Mouse (Mus musculus) layer of hippocampus, postnatal 36 days (tissue): ENCODE measurements around the gene Golph3l. TPM values are rescaled to one million over a fixed set of nuclear protein-coding genes. Genes with fewer than 3 reads are reported as not detected.
"Not testable (repeated sequence)": the region's sequence is repeated elsewhere in the genome, so short reads cannot be mapped to it uniquely, and the experiment has no call there.

Source experiments
- DNase-seq, 2 experiments: peaks; one replicate each; pipeline ENCODE4 v3.0.0; 2022
- total RNA-seq, 2 experiments: library from RNA; stranded (reverse); gene quantifications; 2 replicates each; pipeline ENCODE4 v1.2.3; 2021

Golph3l gene
- total RNA-seq, 2 experiments from 2014 or later: 26.3 to 26.4 TPM

DNA sequence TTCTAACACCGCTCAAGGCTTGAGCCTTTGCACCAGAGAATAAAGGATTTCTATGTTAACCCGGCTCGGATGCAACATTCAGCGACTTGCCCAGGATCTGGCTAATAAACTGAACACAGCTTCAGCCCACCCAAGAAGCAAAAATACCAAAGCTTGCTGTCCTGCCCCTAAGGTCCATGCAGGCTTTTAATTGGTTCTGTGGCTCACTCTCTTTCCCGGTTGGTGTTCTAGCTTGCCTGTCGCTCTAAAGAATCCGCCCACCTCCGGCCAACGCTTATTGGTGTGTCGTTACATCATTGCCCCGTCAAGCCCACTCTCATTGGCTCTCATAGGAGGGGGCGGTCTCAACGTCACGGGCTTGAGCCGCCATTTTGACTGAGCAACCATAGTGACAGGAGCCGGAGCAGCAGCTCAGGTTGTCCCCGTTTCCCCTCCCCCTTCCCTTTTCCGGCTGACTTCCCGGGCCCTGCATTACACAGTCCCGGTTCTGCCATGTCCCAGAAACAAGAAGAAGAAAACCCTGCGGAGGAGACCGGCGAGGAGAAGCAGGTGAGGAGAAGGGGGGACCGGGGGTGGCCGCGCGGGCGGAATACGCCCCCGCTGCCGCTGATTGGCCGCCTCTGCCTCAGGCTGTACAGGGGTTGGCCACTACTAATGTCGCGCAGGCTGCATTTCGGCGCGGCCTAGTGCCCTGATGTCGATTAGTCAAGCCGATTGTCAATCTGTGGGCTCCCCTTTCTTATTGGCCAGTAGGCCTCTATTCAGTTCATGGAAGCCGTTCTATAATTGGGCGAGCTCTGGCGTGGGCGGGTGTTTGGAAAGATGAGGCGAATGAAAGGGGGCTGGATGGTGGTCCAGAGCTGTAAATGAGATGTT, 36.1 kb downstream of the Golph3l start, which contains the start of gene Ensa:
Gene Ensa, plus strand, starts transcription at position 366 of the 876 bp plus-strand sequence.
- DNase-seq: peak; percentile 98

DNA sequence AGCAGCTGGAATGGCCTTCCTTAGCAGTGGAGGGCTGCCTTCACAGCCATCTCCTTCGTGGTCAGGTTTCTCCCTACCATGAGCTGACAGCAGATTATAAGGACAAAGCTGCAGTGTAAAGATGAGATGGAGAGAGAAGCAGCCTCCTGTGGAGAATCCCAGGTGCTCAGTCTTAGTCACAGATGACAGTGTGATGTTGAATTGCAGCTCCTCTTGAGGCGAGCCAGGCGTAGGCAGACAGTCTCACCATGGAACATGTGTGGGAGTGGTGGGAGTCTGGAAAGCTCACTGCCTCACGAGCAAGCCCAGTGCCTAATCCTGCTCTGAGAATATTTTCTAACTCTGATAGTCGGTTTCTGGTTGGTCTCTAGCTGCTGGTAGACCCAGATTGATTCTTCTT, 39.0 kb downstream of the Golph3l start:
- DNase-seq: peak; percentile 68

DNA sequence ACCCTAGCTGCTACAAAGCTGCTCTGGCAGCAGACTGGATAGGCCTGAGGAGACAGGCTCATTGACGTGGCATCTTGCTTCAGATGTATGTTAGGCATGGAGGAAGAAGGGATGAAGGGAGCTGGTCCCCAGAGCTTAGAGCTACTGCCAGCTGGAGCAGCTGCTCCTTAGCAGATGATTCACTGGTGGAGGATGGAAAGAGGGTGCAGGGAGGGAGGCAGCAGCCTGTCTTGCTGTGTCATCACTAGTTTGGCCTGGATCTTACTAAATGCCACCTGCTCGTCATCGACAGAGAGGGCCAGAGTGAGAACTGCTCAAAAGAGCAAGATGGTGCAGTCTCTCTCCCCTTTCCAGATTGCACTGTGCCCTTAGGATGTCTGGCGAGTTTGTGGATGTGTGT, 41.0 kb downstream of the Golph3l start:
- peak; percentile 77 to 82 for DNase-seq

DNA sequence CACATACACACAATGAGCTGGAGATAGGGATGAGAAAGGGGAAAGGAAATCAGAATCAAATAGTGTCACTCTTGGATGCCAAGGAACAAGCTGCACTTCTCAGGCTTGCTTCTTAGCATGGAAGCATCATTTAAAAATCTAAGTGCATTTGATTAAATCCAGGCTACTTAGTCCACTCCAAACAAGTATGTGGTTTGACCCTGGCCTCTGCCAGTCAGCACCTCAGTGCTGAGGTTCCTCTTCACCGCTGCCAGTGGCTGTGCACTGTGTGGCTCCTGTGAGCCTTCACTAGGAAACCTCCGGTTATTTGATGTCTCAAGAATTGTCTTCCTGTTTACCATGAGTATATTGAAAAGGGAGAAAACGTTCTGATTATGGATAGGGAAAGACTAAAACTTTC, 42.1 kb downstream of the Golph3l start:
- no peak for DNase-seq

DNA sequence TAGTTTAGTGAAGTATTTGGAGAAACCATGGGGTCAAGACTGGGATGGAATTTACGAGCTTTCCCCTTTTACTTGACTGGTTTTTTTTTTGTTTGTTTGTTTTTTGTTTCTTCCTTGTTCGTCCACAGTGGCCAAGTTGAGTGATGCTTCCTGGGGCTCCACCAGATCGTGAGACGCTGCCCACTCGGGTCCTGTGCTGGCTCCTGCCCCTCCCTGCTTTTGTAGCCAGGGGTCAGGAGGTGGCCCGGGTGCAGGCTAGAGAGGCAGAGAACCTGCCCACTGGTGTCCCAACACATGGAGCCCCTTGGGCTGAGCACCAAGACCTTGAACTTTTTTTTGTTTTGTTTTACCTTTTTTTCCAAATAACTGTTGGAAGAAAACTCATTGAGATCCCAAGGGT, 42.6 kb downstream of the Golph3l start:
- DNase-seq: no peak

DNA sequence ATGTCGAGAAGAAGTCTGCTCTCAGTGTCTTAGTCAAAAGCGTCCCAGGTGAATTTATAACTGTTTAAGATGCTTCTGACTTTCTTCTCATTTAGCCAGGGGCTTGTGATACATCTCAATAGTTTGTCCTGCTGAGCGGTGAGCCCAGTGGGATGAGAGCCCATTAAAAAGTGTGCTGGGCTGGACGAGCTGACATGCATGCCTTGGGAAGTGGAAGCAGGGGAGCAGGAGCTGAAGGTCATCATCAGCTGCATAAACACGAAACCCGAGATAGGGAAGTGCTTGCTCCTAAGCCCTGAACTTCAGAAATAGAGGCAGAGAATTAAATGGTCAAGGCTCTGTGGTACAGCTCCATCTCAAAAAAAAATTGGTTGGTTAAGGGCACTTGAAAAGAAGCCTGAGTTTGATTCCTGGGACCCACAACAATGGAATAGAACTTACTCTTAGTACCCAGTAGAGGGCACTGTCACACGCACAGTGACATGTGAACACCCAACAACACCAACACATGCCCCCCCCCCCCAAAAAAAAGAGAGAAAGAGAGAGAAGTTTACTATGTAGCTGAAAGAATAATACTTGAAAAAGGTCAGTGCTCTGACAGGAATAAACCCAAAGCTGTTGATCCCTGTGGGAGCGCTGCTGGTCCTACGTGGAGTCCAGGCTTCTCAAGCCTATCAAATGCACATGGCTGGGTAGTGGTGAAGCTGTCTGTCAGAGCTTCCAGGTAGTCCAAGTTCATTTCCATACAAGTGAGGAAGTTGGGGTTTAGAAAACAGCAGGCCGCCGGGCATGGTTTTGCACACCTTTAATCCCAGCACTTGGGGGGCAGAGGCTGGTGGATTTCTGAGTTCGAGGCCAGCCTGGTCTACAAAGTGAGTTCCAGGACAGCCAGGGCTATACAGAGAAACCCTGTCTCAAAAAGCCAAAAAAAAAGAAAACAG, 44.2 kb downstream of the Golph3l start:
- DNase-seq: no peak

DNA sequence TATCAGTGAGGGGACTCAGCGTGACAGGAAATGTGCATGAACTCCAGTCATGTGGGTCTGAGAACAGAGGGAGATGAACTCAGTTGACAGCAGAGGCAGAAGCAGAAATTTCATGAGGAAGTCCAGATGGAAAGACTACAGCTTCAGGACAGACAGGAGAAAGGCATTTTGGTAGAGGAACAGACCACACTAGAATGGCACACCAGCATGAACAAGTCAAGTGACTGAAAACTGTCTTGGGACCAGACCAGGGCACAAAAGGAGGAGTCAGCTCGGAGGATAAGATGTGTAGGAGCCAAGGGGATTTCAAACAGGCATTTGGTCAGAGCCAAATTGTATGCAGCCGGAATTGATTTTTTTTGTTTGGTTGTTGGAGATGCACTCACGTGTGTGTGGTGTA, 46.9 kb downstream of the Golph3l start:
- no peak for DNase-seq

DNA sequence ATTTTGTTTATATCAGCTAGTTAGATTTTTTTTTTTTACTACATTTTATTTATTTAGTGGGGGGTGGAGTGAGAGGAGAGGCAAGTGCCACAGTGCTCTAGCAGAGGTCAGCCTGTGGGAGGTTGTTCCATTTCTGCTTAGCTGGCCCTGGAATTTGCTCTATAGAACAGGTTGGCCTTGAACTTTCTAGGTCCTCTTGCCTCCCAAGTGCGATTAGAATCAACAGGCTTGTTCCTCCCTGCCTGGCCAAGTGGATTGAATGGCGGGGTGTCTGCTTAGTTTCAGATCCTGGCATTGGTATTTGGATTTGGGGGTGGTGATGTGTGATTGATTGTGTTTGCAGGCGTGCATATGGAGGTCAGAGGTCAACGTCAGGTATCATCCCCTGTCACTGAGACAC, 47.3 kb downstream of the Golph3l start:
- DNase-seq: no peak

DNA sequence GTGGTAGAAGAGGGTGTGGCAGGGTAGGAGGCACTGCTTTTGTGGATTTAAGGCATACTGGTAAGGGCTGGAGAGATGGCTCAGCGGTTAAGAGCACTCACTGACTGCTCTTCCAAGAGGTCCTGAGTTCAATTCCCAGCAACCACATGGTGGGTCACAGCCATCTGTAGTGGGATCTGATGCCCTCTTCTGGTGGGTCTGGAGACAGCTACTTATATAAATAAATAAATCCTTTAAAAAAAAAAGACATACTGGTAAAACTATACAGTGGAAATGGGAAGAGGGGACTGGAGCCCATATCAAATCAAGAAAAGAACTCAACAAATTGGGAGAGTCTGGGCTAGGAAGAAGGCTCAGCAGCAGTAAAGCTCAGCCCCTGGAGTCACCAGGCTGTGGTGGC, 51.0 kb downstream of the Golph3l start:
- no peak for DNase-seq

DNA sequence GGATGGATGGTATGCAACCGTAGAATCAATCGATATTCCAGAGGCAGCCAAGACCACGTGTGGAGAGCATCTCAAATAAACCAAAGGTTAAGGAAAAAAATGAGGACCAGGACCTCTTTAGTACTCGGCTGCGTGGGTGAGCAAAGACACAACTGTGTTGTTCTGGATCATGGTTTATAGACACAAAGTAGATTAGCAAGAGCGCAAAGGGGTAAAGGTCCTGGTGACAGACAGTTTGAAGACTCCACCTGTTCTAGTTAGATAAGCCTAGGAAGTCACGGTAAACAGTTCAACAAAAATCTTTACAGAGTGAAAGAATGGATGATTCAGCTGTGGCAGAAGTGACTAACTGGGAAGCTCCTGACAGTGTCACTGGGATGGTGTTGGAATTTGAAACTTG, 54.4 kb downstream of the Golph3l start:
- no peak for DNase-seq

DNA sequence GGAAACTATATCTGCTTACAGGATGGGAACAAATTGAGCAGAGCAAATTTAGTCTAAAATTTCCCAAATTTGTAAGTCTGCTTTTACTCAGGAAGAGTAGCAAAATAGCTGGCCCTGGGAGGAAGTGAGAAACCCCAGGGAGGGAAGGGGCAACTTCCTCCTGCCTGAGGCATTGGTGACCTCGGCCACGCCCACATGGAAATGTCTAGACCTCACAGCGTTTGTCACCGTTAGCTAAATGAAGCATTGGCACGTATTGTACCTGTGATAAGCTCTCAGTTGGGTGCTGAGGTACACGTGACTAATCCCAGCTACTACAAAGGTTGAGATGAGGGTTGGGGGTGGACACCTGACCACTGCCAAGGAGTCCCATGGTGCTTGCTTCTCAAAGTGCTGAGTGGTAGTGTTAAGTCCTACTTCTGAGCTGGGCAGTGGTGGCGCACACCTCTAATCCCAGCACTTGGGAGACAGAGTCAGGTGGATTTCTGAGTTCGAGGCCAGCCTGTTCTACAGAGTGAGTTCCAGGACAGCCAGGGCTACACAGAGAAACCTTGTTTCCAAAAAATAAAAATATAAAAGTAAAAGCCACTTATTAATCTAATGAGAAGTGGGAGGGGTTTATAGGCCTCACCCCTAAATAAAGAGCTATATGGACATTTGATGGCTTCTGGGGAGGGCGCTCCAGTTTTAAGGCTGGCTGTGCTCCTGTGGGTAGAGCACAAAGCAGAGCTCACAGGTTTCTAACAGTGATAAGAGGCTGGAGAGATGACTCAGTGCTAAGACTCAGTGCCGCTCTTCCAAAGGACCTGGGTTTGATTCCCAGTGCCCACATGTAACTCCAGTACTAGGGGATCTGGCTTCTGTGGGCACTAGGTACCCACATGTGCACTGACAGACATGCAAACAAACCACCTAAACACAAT, 56.8 kb downstream of the Golph3l start:
- no peak for DNase-seq

DNA sequence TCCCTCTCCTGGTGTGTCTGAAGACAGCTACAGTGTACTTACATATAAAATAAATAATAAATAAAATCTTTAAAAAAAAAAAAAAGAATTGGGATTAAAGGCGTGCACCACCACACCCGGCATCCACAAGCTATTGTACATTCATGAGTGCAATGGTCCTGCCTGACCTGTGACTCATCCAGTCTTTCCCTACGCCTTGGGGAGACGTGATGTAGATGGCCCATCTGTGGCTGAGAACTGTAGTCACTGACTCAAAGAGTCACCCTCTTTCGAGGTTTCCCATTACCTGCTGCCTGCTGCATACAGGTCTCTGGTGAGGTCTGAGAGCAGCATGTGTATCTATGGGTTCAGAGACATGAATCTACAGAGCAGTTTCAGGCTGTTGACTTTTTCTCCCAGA, 59.3 kb downstream of the Golph3l start:
- no peak for DNase-seq

DNA sequence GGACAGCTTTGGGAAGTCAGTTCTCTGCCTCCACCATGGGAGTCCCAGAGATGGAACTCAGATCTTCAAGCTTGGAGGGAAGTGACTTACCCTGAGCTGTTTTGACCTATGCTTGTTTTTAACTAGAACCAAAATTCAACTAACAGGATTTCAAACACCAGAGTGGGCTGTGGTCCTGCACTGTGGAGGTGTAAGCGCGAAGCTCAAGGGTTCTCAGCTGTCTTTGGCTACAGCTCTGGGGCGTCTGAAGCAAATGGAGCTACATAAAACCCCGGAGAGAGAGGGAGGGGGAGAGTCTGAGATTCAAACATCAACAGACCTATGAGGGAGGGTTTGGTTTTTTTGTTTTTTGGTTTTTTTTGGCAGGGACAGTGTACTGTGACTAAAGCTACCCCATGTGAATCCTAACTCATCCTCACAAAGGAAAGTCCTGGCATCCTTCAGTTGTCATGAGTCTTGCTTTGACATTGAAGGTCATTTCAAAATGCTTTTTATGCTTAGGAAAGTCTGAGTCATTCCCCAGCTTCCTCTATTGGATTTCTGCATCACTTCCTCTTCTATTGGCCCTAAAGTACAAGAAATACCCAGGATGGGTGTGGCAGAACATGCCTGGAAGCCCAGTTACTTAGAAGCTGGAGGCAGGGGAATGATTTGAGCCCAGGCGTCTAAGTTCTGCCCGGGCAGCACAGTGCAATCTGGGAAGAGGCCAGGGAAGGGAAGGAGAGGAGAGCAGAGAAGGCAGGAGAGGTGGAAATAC, 61.7 kb downstream of the Golph3l start:
- no peak for DNase-seq

DNA sequence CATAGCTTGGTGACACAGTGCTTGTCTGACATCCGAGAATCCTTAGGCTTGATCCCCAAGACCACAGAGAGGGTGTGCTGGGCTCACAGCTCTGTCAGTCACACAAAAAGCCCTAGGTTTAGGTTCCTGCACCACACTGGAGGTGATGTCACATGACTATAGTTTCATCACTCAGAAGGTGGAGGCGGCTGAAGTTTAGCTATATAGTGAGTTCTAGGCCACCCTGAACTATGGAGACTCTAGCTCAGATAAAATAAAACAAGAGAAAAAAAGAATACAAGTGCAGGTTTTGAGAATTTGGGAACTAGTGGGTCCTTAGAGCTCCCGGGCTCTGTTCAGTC, 62.3 kb downstream of the Golph3l start:
- no peak for DNase-seq

DNA sequence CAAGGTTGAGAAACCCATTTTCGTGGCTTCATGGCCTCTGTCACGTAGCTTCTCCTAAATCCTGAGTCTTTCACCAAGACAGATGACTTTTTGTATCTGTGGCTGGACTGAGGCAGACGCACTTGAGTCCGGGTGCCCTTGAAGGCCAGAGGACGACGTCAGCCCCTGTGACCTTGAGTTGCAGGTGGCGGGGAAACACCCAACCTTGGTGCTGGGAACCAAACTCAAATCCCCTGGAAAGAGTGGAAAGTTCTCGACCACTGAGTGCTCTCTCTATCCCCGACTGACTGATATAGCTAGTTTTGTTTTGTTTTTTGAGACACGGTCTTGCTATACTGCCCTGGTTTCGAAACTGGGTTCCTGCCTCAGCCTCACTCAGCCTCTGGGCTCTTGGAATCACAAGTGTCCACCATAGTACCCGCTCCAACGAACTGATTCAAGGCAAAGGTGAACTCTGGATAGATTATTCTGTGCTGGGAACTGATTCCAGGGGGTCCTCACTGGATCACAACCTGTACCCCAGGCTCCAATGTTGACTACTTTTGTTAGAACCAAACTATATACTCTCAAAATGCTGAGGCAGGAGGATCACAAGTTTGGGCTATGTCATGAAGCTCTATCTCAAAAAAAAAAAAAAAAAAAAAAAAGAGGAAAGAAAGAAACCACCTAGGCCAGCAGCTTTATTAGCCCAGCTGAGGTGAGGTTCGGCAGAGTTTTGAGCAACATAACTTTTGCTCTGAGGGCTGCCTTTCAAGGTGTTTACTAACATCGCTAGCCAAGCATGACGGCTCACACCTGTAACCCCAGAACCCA, 62.9 kb downstream of the Golph3l start:
- DNase-seq: no peak

DNA sequence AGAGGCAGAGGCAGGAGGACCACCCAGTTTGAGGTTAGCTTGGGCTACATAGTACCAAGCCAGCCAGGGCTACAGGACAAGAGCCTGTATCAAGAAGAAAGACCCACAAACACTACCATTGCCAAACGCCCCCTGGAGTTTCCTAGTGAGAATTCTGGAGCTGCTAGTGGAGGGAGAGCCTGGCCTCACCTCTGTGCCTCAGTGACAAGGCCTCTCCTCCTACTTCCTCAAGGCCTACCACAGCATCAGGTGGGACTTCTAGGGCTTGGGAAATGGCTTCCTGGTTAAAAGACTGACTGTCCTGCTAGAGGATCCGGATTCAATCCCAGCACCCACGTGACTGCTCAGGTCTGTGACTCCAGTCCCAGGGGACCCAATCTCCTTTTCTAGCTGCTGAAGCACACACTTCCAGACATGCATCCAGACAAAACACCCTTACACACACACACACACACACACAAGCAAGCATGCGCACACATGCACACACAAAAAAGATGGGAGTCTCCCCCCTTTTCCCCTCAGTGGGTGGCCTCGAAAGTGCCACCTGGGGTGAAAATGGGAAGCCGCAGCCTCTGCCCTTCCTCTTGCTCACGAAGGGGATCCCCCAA, 63.6 kb downstream of the Golph3l start:
- DNase-seq: no peak

DNA sequence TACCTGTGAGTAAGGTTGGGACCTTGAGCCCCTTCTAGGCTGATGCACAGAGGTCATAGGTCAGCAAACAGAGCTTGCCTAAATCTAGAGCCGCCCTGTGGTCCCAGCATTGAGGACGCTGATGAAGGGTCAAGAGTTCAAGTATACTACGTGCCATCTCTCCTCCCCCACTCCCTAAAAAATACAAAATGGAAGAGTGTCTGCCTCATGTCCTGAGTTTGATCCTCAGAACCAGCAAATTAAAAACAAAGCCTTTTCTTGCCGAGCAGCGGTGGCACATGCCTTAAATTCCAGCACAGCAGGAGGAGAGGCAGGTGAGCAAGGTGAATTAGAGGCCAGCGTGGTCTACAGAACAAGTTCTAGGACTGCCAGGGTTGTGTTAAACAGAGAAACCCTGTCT, 64.1 kb downstream of the Golph3l start:
- no peak for DNase-seq

DNA sequence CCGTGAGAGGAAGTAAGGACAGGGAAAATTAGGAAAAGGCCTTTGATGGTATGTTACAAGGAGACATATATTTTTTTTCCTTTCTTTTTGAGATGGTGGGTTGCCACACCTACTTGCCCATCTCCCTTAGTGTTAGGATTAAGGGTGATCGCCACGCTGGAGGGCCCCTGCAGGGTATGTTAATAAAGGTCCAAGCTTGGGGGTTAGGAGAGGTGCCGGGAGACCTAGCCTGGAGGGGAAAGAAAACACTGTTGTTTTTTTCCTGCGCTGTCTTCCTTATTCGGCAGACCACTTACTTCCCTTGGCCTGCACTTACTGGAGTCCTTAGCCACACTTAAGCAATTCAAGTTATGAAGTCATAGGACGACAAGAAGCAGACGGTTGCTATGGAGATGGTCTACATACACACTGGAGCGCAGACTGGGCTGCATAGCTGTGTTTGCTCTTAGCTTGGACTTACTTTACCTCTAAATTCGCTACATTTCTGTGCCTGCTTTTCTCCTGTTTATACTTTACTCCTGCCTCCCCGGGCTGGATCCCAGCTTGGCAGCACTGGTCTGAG, 64.8 kb downstream of the Golph3l start:
- no peak for DNase-seq

DNA sequence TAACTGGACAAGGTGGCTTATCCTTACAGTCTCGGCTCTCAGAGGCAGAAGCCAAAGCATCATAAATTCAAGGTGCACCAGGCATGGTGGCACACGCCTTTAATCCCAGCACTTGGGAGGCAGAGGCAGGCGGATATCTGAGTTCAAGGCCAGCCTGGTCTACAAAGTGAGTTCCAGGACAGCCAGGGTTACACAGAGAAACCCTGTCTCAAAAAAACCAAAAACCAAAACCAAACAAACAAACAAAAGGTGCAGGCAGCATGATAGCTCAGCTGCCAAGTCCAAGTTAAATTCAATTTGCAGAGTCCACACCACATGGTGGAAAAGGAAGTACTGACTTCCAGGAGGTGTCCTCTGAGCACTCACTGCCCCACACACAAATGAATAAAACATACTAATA, 65.6 kb downstream of the Golph3l start:
- not testable (repeated sequence) for DNase-seq

DNA sequence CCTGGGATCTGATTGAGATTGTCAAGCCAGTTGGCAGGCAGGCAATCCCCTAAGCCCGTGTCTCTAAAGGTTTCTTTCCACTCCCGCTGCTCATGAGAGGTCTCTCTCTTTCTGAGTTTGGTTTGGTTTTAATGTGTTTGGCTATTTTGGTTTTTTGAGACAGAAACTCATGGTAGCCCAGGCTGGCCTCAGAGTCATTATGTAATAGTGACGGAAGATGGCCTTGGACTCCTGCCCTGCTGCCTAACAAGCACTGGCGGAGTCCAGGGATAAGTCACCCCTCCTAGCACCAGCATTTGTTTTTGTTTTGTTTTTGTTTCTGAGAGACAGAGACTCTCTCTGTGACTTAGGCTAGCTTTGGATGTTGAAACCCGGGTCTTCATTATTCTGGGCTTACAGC, 66.7 kb downstream of the Golph3l start:
- no peak for DNase-seq
